Mouse (Mus musculus) B cell, adult 2 months (primary cell): ENCODE results near the gene Olfr203.
"Not testable (repeated sequence)": the region's sequence is repeated elsewhere in the genome, so short reads cannot be mapped to it uniquely, and the experiment has no call there.

Source experiments
- DNase-seq, 2 experiments: peaks; one replicate each; pipeline ENCODE4 v3.0.0; 2022

The Olfr203 gene

GRCm38 (mm10) chr16:59298581-59298980 is at the start of gene Olfr203:
Gene Olfr203 (plus strand): TSS chr16:59298881.
- no peak for DNase-seq

- DNase-seq = no peak
Measured at GRCm38 (mm10) chr16:59249684-59250083, 49.0 kb upstream of the Olfr203 start.

- not testable (repeated sequence) for DNase-seq
Measured at GRCm38 (mm10) chr16:59269097-59269496, 29.6 kb upstream of the Olfr203 start.

- not testable (repeated sequence) for DNase-seq
Measured at GRCm38 (mm10) chr16:59272532-59272931, 26.1 kb upstream of the Olfr203 start, which contains the start of gene Olfr201. Gene Olfr201 (minus strand): TSS chr16:59272632.

- no peak for DNase-seq
Measured at GRCm38 (mm10) chr16:59280542-59280941, 18.1 kb upstream of the Olfr203 start.

GRCm38 (mm10) chr16:59283476-59283875 is 15.2 kb upstream of the Olfr203 start:
- no peak for DNase-seq

GRCm38 (mm10) chr16:59286693-59287092 is 12.0 kb upstream of the Olfr203 start, which contains the start of gene Olfr202:
Gene Olfr202 (minus strand): TSS chr16:59286793.
- DNase-seq = no peak

GRCm38 (mm10) chr16:59287576-59287975 is 11.1 kb upstream of the Olfr203 start:
- DNase-seq = not testable (repeated sequence)

DNA sequence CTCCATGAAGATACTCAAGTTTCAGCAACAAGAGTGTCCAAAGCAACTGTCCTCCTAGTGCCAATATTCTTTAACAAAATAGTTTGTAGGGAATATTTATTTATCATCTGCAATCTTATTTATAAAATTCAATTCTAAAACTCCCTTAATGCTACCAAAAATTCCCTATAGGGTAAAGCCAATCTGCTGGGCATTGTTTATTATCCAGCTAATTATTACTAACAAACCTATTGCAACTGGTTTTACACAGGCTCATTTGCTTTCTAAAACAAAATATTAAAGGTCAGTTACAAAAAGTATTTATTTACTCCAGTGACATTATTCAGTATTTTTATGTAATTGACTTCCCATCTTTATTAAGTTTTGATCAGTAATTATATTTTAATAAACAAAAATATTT is 19.5 kb downstream of the Olfr203 start, which contains the start of gene Olfr204:
Gene Olfr204, minus strand, starts transcription at position 101 of the 400 bp plus-strand sequence.
- DNase-seq = no peak

DNA sequence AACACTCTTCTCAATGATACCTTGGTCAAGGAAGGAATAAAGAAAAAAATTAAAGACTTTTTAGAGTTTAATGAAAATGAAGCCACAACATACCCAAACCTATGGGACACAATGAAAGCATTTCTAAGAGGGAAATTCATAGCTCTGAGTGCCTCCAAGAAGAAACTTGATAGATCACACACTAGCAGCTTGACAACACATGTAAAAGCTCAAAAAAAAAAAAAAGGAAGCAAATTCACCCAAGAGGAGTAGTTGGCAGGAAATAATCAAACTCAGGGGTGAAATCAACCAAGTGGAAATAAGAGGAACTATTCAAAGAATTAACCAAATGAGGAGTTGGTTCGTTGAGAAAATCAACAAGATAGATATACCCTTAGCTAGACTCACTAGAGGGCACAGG is 24.6 kb downstream of the Olfr203 start:
- DNase-seq = not testable (repeated sequence)

GRCm38 (mm10) chr16:59331038-59331437 is 32.4 kb downstream of the Olfr203 start, which contains the start of gene Olfr205:
Gene Olfr205 (minus strand): TSS chr16:59331138.
- DNase-seq = no peak

- DNase-seq = no peak
Measured at GRCm38 (mm10) chr16:59349146-59349545, 50.5 kb downstream of the Olfr203 start, which contains the start of gene Olfr206. Gene Olfr206 (minus strand): TSS chr16:59349246.
